Mouse (Mus musculus): Measurements from ENCODE around the gene Adamts12. TPM values are rescaled to one million over a fixed set of nuclear protein-coding genes. Genes with fewer than 3 reads are reported as not detected.

The Adamts12 gene
- total RNA-seq, 1 experiment: 0.85 TPM

GRCm38 (mm10) chr15:11053678-11054439 lies 10.7 kb upstream of the Adamts12 start:
- in situ Hi-C loops (cut with MboI; ENCODE audit: low sequenced_read_pairs in 2 of 2, unreplicated experiment in 2 of 2): no loop called here
- Histone ChIP-seq H3K4me3 (ENCODE audit: insufficient read depth in 1 of 2, low read depth in 1 of 2, low read length in 2 of 2, poor library complexity in 1 of 2, severe bottlenecking in 1 of 2) (no peak overlapping the region), H3K9ac (ENCODE audit: insufficient read depth, low read depth, low read length, poor library complexity, severe bottlenecking) (no peak overlapping the region), H3K27ac (ENCODE audit: insufficient read depth, low read depth, low read length, poor library complexity, severe bottlenecking) (no peak overlapping the region), H3K4me1 (ENCODE audit: control insufficient read depth in 2 of 2, insufficient read depth in 2 of 2, low read length in 2 of 2, poor library complexity in 1 of 2) (no peaks in the 10 kb centered on the region), H3K36me3 (ENCODE audit: control insufficient read depth, insufficient read depth, low read length, poor library complexity, severe bottlenecking) (no peaks in the 10 kb centered on the region), H3K9me3 (ENCODE audit: control insufficient read depth, insufficient read depth, low read depth, low read length) (peaks cover 3% of the 10 kb centered on the region; the same call in 1 of the 2 replicates)
- DNase-seq (ENCODE audit: low read depth, low spot score): no peak
- TF ChIP-seq ZC3H11A (IDR thresholded peaks at IDR 0.05; ENCODE audit: borderline replicate concordance, low read depth, low read length): no peak
- TF ChIP-seq HCFC1 (IDR thresholded peaks at IDR 0.05; ENCODE audit: borderline replicate concordance, insufficient read depth, low read length): no peak
- TF ChIP-seq CHD2 (IDR thresholded peaks at IDR 0.05; ENCODE audit: low read depth, low read length): no peak
- TF ChIP-seq ZNF384 (IDR thresholded peaks at IDR 0.05; ENCODE audit: low read depth, low read length): no peak
- no peak for TF ChIP-seq MAFK (IDR thresholded peaks at IDR 0.05; ENCODE audit: insufficient read depth, low read depth, low read length)

GRCm38 (mm10) chr15:11054440-11055080 lies 10.0 kb upstream of the Adamts12 start:
- no peak overlapping the region for H3K9ac ChIP-seq (ENCODE audit: insufficient read depth, low read depth, low read length, poor library complexity, severe bottlenecking)
- H3K4me1 ChIP-seq (ENCODE audit: control insufficient read depth in 2 of 2, insufficient read depth in 2 of 2, low read length in 2 of 2, poor library complexity in 1 of 2): no peaks in the 10 kb centered on the region
- no peak overlapping the region for H3K4me3 ChIP-seq (ENCODE audit: insufficient read depth in 1 of 2, low read depth in 1 of 2, low read length in 2 of 2, poor library complexity in 1 of 2, severe bottlenecking in 1 of 2)
- in situ Hi-C loops (cut with MboI; ENCODE audit: low sequenced_read_pairs in 2 of 2, unreplicated experiment in 2 of 2): no loop called here
- DNase-seq (ENCODE audit: low read depth, low spot score): no peak
- TF ChIP-seq HCFC1 (IDR thresholded peaks at IDR 0.05; ENCODE audit: borderline replicate concordance, insufficient read depth, low read length): no peak
- no peak for TF ChIP-seq MAFK (IDR thresholded peaks at IDR 0.05; ENCODE audit: insufficient read depth, low read depth, low read length)
- no peak for TF ChIP-seq CHD2 (IDR thresholded peaks at IDR 0.05; ENCODE audit: low read depth, low read length)
- TF ChIP-seq ZC3H11A (IDR thresholded peaks at IDR 0.05; ENCODE audit: borderline replicate concordance, low read depth, low read length): no peak
- TF ChIP-seq ZNF384 (IDR thresholded peaks at IDR 0.05; ENCODE audit: low read depth, low read length): no peak
- H3K9me3 ChIP-seq (ENCODE audit: control insufficient read depth, insufficient read depth, low read depth, low read length): peaks cover 3% of the 10 kb centered on the region; the same call in 1 of the 2 replicates
- no peak overlapping the region for H3K27ac ChIP-seq (ENCODE audit: insufficient read depth, low read depth, low read length, poor library complexity, severe bottlenecking)
- H3K36me3 ChIP-seq (ENCODE audit: control insufficient read depth, insufficient read depth, low read length, poor library complexity, severe bottlenecking): no peaks in the 10 kb centered on the region

- H3K36me3 ChIP-seq (ENCODE audit: control insufficient read depth, insufficient read depth, low read length, poor library complexity, severe bottlenecking): no peaks in the 10 kb centered on the region
- no peak for TF ChIP-seq ZC3H11A (IDR thresholded peaks at IDR 0.05; ENCODE audit: borderline replicate concordance, low read depth, low read length)
- TF ChIP-seq HCFC1 (IDR thresholded peaks at IDR 0.05; ENCODE audit: borderline replicate concordance, insufficient read depth, low read length): no peak
- no peak for TF ChIP-seq ZNF384 (IDR thresholded peaks at IDR 0.05; ENCODE audit: low read depth, low read length)
- no peak for TF ChIP-seq MAFK (IDR thresholded peaks at IDR 0.05; ENCODE audit: insufficient read depth, low read depth, low read length)
- no peak for TF ChIP-seq CHD2 (IDR thresholded peaks at IDR 0.05; ENCODE audit: low read depth, low read length)
- no peak overlapping the region for H3K9ac ChIP-seq (ENCODE audit: insufficient read depth, low read depth, low read length, poor library complexity, severe bottlenecking)
Observed at GRCm38 (mm10) chr15:11062903-11063302, 1.7 kb upstream of the Adamts12 start.

GRCm38 (mm10) chr15:11064160-11064557 lies 431 bp upstream of the Adamts12 start:
- Histone ChIP-seq H3K4me1 (ENCODE audit: control insufficient read depth in 2 of 2, insufficient read depth in 2 of 2, low read length in 2 of 2, poor library complexity in 1 of 2) (peaks cover 0 to 5% of the 10 kb centered on the region in 2 experiments; a peak in 1 of 4 replicates), H3K27ac (ENCODE audit: insufficient read depth, low read depth, low read length, poor library complexity, severe bottlenecking) (no peak overlapping the region), H3K36me3 (ENCODE audit: control insufficient read depth, insufficient read depth, low read length, poor library complexity, severe bottlenecking) (no peaks in the 10 kb centered on the region), H3K4me3 (ENCODE audit: insufficient read depth in 1 of 2, low read depth in 1 of 2, low read length in 2 of 2, poor library complexity in 1 of 2, severe bottlenecking in 1 of 2) (no peak overlapping the region), H3K9ac (ENCODE audit: insufficient read depth, low read depth, low read length, poor library complexity, severe bottlenecking) (no peak overlapping the region), H3K9me3 (ENCODE audit: control insufficient read depth, insufficient read depth, low read depth, low read length) (no peaks in the 10 kb centered on the region)
- DNase-seq (ENCODE audit: low read depth, low spot score): no peak
- in situ Hi-C loops (cut with MboI; ENCODE audit: low sequenced_read_pairs in 2 of 2, unreplicated experiment in 2 of 2): no loop called here
- TF ChIP-seq HCFC1 (IDR thresholded peaks at IDR 0.05; ENCODE audit: borderline replicate concordance, insufficient read depth, low read length) (no peak), CHD2 (IDR thresholded peaks at IDR 0.05; ENCODE audit: low read depth, low read length) (no peak), ZC3H11A (IDR thresholded peaks at IDR 0.05; ENCODE audit: borderline replicate concordance, low read depth, low read length) (no peak), MAFK (IDR thresholded peaks at IDR 0.05; ENCODE audit: insufficient read depth, low read depth, low read length) (no peak), ZNF384 (IDR thresholded peaks at IDR 0.05; ENCODE audit: low read depth, low read length) (no peak)

More at GRCm38 (mm10) chr15:11062903-11063302, 1.7 kb upstream of the Adamts12 start:
- Histone ChIP-seq H3K4me1 (ENCODE audit: control insufficient read depth in 2 of 2, insufficient read depth in 2 of 2, low read length in 2 of 2, poor library complexity in 1 of 2) (peaks cover 0 to 5% of the 10 kb centered on the region in 2 experiments; a peak in 1 of 4 replicates), H3K27ac (ENCODE audit: insufficient read depth, low read depth, low read length, poor library complexity, severe bottlenecking) (no peak overlapping the region), H3K4me3 (ENCODE audit: insufficient read depth in 1 of 2, low read depth in 1 of 2, low read length in 2 of 2, poor library complexity in 1 of 2, severe bottlenecking in 1 of 2) (no peak overlapping the region), H3K9me3 (ENCODE audit: control insufficient read depth, insufficient read depth, low read depth, low read length) (no peaks in the 10 kb centered on the region)
- in situ Hi-C loops (cut with MboI; ENCODE audit: low sequenced_read_pairs in 2 of 2, unreplicated experiment in 2 of 2): no loop called here
- DNase-seq (ENCODE audit: low read depth, low spot score): no peak
